Mouse (Mus musculus): Measurements from ENCODE around the gene Amh. TPM values are rescaled to one million over a fixed set of nuclear protein-coding genes. Genes with fewer than 3 reads are reported as not detected.

Amh gene
- total and polyA plus RNA-seq, 3 experiments = 0.27 to 1.8 (median 1.6) TPM

GRCm38 (mm10) chr10:80768365-80768764, 36.7 kb upstream of the Amh start:
- H3K27me3 ChIP-seq (ENCODE audit: insufficient read depth, low read length) = no peaks in the 10 kb centered on the region
- TF ChIP-seq GATA2 (IDR thresholded peaks at IDR 0.05; ENCODE audit: borderline replicate concordance, low read depth, low read length) (no peak), TAL1 (conservative IDR thresholded peaks at IDR 0.05; ENCODE audit: low read depth, low read length) (no peak), POLR2AphosphoS5 (IDR thresholded peaks at IDR 0.05; ENCODE audit: insufficient replicate concordance, low read depth, low read length) (no peak), GATA1 (IDR thresholded peaks at IDR 0.05; ENCODE audit: borderline replicate concordance, low read length) (no peak), CTCF (IDR thresholded peaks at IDR 0.05; ENCODE audit: low read depth, low read length) (no peak)
- H3K4me1 ChIP-seq (ENCODE audit: insufficient read depth, low read depth, low read length) = peaks cover 31% of the 10 kb centered on the region
- H3K4me3 ChIP-seq (ENCODE audit: low read depth, low read length) = no peak overlapping the region
- H3K9me3 ChIP-seq (replicated peaks) = no peaks in the 10 kb centered on the region
- no peak for DNase-seq (ENCODE audit: low spot score)
- peaks cover 96% of the 10 kb centered on the region for H3K36me3 ChIP-seq (replicated peaks)
- ATAC-seq (ENCODE audit: extremely low read depth, insufficient number of reproducible peaks, low FRiP score, poor library complexity, severe bottlenecking) = no peak

- no peak for TF ChIP-seq GATA2 (IDR thresholded peaks at IDR 0.05; ENCODE audit: borderline replicate concordance, low read depth, low read length)
- no peak for TF ChIP-seq CTCF (IDR thresholded peaks at IDR 0.05; ENCODE audit: low read depth, low read length)
- TF ChIP-seq TAL1 (conservative IDR thresholded peaks at IDR 0.05; ENCODE audit: low read depth, low read length) = no peak
- no peak for TF ChIP-seq GATA1 (IDR thresholded peaks at IDR 0.05; ENCODE audit: borderline replicate concordance, low read length)
- no peak for TF ChIP-seq POLR2AphosphoS5 (IDR thresholded peaks at IDR 0.05; ENCODE audit: insufficient replicate concordance, low read depth, low read length)
Measured at GRCm38 (mm10) chr10:80773816-80774215, 31.2 kb upstream of the Amh start.

GRCm38 (mm10) chr10:80774549-80774948, 30.5 kb upstream of the Amh start:
- Histone ChIP-seq H3K4me3 (ENCODE audit: low read depth, low read length) (no peak overlapping the region), H3K9me3 (replicated peaks) (no peaks in the 10 kb centered on the region), H3K4me1 (ENCODE audit: insufficient read depth, low read depth, low read length) (peaks cover 20% of the 10 kb centered on the region; the same call in 1 of the 2 replicates), H3K36me3 (replicated peaks) (peaks cover 100% of the 10 kb centered on the region), H3K27me3 (ENCODE audit: insufficient read depth, low read length) (no peaks in the 10 kb centered on the region)
- peak; percentile 87 for TF ChIP-seq CTCF (IDR thresholded peaks at IDR 0.05; ENCODE audit: low read depth, low read length)
- no peak for TF ChIP-seq GATA1 (IDR thresholded peaks at IDR 0.05; ENCODE audit: borderline replicate concordance, low read length)
- DNase-seq (ENCODE audit: low spot score) (no peak), ATAC-seq (ENCODE audit: extremely low read depth, insufficient number of reproducible peaks, low FRiP score, poor library complexity, severe bottlenecking) (no peak)

More at GRCm38 (mm10) chr10:80773816-80774215, 31.2 kb upstream of the Amh start:
- H3K9me3 ChIP-seq (replicated peaks) = no peaks in the 10 kb centered on the region
- no peaks in the 10 kb centered on the region for H3K27me3 ChIP-seq (ENCODE audit: insufficient read depth, low read length)
- no peak overlapping the region for H3K4me3 ChIP-seq (ENCODE audit: low read depth, low read length)
- DNase-seq (ENCODE audit: low spot score) = no peak
- ATAC-seq (ENCODE audit: extremely low read depth, insufficient number of reproducible peaks, low FRiP score, poor library complexity, severe bottlenecking) = no peak
- peaks cover 24% of the 10 kb centered on the region; the same call in 1 of the 2 replicates for H3K4me1 ChIP-seq (ENCODE audit: insufficient read depth, low read depth, low read length)
- peaks cover 98% of the 10 kb centered on the region for H3K36me3 ChIP-seq (replicated peaks)

GRCm38 (mm10) chr10:80774981-80775380, 30.1 kb upstream of the Amh start:
- TF ChIP-seq GATA2 (IDR thresholded peaks at IDR 0.05; ENCODE audit: borderline replicate concordance, low read depth, low read length) = no peak
- no peak for TF ChIP-seq TAL1 (conservative IDR thresholded peaks at IDR 0.05; ENCODE audit: low read depth, low read length)
- Histone ChIP-seq H3K4me1 (ENCODE audit: insufficient read depth, low read depth, low read length) (peaks cover 16% of the 10 kb centered on the region; the same call in 1 of the 2 replicates), H3K4me3 (ENCODE audit: low read depth, low read length) (no peak overlapping the region), H3K36me3 (replicated peaks) (peaks cover 100% of the 10 kb centered on the region), H3K9me3 (replicated peaks) (no peaks in the 10 kb centered on the region), H3K27me3 (ENCODE audit: insufficient read depth, low read length) (no peaks in the 10 kb centered on the region)
- ATAC-seq (ENCODE audit: extremely low read depth, insufficient number of reproducible peaks, low FRiP score, poor library complexity, severe bottlenecking) (no peak), DNase-seq (ENCODE audit: low spot score) (no peak)

- Histone ChIP-seq H3K4me1 (ENCODE audit: insufficient read depth, low read depth, low read length) (peaks cover 16% of the 10 kb centered on the region; the same call in 1 of the 2 replicates), H3K27me3 (ENCODE audit: insufficient read depth, low read length) (no peaks in the 10 kb centered on the region), H3K4me3 (ENCODE audit: low read depth, low read length) (no peak overlapping the region), H3K9me3 (replicated peaks) (no peaks in the 10 kb centered on the region), H3K36me3 (replicated peaks) (peaks cover 100% of the 10 kb centered on the region)
- TF ChIP-seq GATA2 (IDR thresholded peaks at IDR 0.05; ENCODE audit: borderline replicate concordance, low read depth, low read length) = no peak
- TF ChIP-seq CTCF (IDR thresholded peaks at IDR 0.05; ENCODE audit: low read depth, low read length) = no peak
- no peak for TF ChIP-seq GATA1 (IDR thresholded peaks at IDR 0.05; ENCODE audit: borderline replicate concordance, low read length)
- TF ChIP-seq POLR2AphosphoS5 (IDR thresholded peaks at IDR 0.05; ENCODE audit: insufficient replicate concordance, low read depth, low read length) = no peak
- no peak for TF ChIP-seq TAL1 (conservative IDR thresholded peaks at IDR 0.05; ENCODE audit: low read depth, low read length)
- no peak for DNase-seq (ENCODE audit: low spot score)
- no peak for ATAC-seq (ENCODE audit: extremely low read depth, insufficient number of reproducible peaks, low FRiP score, poor library complexity, severe bottlenecking)
Measured at GRCm38 (mm10) chr10:80775731-80776130, 29.3 kb upstream of the Amh start.

GRCm38 (mm10) chr10:80776358-80776869, 28.6 kb upstream of the Amh start:
- ATAC-seq (ENCODE audit: extremely low read depth, insufficient number of reproducible peaks, low FRiP score, poor library complexity, severe bottlenecking) (no peak), DNase-seq (ENCODE audit: low spot score) (no peak)
- no peak for TF ChIP-seq CTCF (IDR thresholded peaks at IDR 0.05; ENCODE audit: low read depth, low read length)
- TF ChIP-seq GATA2 (IDR thresholded peaks at IDR 0.05; ENCODE audit: borderline replicate concordance, low read depth, low read length) = no peak
- no peak for TF ChIP-seq TAL1 (conservative IDR thresholded peaks at IDR 0.05; ENCODE audit: low read depth, low read length)
- no peak for TF ChIP-seq GATA1 (IDR thresholded peaks at IDR 0.05; ENCODE audit: borderline replicate concordance, low read length)
- no peak for TF ChIP-seq POLR2AphosphoS5 (IDR thresholded peaks at IDR 0.05; ENCODE audit: insufficient replicate concordance, low read depth, low read length)
- peaks cover 100% of the 10 kb centered on the region for H3K36me3 ChIP-seq (replicated peaks)
- H3K4me3 ChIP-seq (ENCODE audit: low read depth, low read length) = no peak overlapping the region
- H3K27me3 ChIP-seq (ENCODE audit: insufficient read depth, low read length) = no peaks in the 10 kb centered on the region
- peaks cover 16% of the 10 kb centered on the region; the same call in 1 of the 2 replicates for H3K4me1 ChIP-seq (ENCODE audit: insufficient read depth, low read depth, low read length)
- H3K9me3 ChIP-seq (replicated peaks) = no peaks in the 10 kb centered on the region
